Mouse (Mus musculus) liver, embryonic 12.5 days (tissue): ENCODE results near the gene Gcn1l1. TPM values are rescaled to one million over a fixed set of nuclear protein-coding genes. Genes with fewer than 3 reads are reported as not detected.

ENCODE experiments used
- ATAC-seq: fragments of 200-750 bp; cut with Nextera tagmentation; 2 replicates; pipeline ENCODE4 v1.8.0; 2017; ENCODE audit warnings: moderate number of reproducible peaks, mild to moderate bottlenecking, moderate library complexity
- H3K27ac ChIP-seq: fragments of 300-500 bp; sonication (generic); 2 replicates; pipeline ENCODE4 v1.5.1; 2016; ENCODE audit warnings: mild to moderate bottlenecking
- H3K27me3 ChIP-seq: fragments of 300-500 bp; sonication (generic); replicated peaks from 2 replicates; pipeline ENCODE4 v1.6.1; 2016; ENCODE audit warnings: mild to moderate bottlenecking, moderate library complexity
- H3K36me3 ChIP-seq: fragments of 300-500 bp; sonication (generic); 2 replicates; pipeline ENCODE4 v1.6.1; 2016; ENCODE audit warnings: mild to moderate bottlenecking, moderate library complexity
- H3K4me1 ChIP-seq: fragments of 300-500 bp; sonication (generic); 2 replicates; pipeline ENCODE4 v1.6.1; 2016
- H3K4me2 ChIP-seq: fragments of 300-500 bp; sonication (generic); 2 replicates; pipeline ENCODE4 v1.6.1; 2016; ENCODE audit warnings: mild to moderate bottlenecking, moderate library complexity
- H3K4me3 ChIP-seq: fragments of 300-500 bp; sonication (generic); 2 replicates; pipeline ENCODE4 v1.5.1; 2016; ENCODE audit warnings: mild to moderate bottlenecking, moderate library complexity
- H3K9ac ChIP-seq: fragments of 300-500 bp; sonication (generic); 2 replicates; pipeline ENCODE4 v1.6.1; 2016; ENCODE audit warnings: mild to moderate bottlenecking, moderate library complexity
- H3K9me3 ChIP-seq: fragments of 300-500 bp; sonication (generic); replicated peaks from 2 replicates; pipeline ENCODE4 v1.6.1; 2016; ENCODE audit warnings: mild to moderate bottlenecking, moderate library complexity
- WGBS: fragments of 180-500 bp; shearing (Covaris S2); methylation state at CpG from one replicate; pipeline ENCODE4 v1.1.7; 2016; ENCODE audit not compliant: insufficient replicate concordance; 5-methylcytosine and 5-hydroxymethylcytosine counted together
- microRNA-seq: library from miRNA; unstranded; fragments of <30 nt; microRNA quantifications from one replicate; pipeline ENCODE4, GENCODE M21; 2017
- polyA plus RNA-seq: library from polyadenylated mRNA; unstranded; fragments of >200 nt; fragmentation: Nextera tagmentation; extraction: Ambion mirVana; gene quantifications from 2 replicates; pipeline ENCODE4 v1.2.1, GENCODE M21; 2016

Gcn1l1 gene
- polyA plus RNA-seq, 1 experiment from 2014 or later: 38.0 TPM

- Histone ChIP-seq H3K27ac (no peak overlapping the region), H3K4me3 (no peak overlapping the region), H3K4me2 (no peak overlapping the region), H3K9me3 (no peaks in the 10 kb centered on the region), H3K36me3 (no peaks in the 10 kb centered on the region), H3K4me1 (no peaks in the 10 kb centered on the region), H3K9ac (no peak overlapping the region), H3K27me3 (peaks cover 28% of the 10 kb centered on the region)
- no peak for ATAC-seq
- WGBS: 42% methylated on average over 2 of the region's 2 CpGs
Observed at GRCm38 (mm10) chr5:115670406-115670805, 105.4 kb downstream of the Gcn1l1 start.

- Histone ChIP-seq H3K9ac (no peak overlapping the region), H3K36me3 (no peaks in the 10 kb centered on the region), H3K4me3 (no peak overlapping the region), H3K4me2 (no peak overlapping the region), H3K4me1 (no peaks in the 10 kb centered on the region), H3K27ac (no peak overlapping the region), H3K27me3 (peaks cover 22% of the 10 kb centered on the region), H3K9me3 (no peaks in the 10 kb centered on the region)
- ATAC-seq: no peak
- 63% methylated on average over 8 of the region's 8 CpGs for WGBS
Observed at GRCm38 (mm10) chr5:115671846-115672245, 106.8 kb downstream of the Gcn1l1 start.

Small RNAs within 50 kb of the gene (microRNA-seq; reads per million reads assigned to microRNA genes)
- gene Mir7029 (not detected), gene Mir7030 (not detected)

Other genes starting within 250 kb of the Gcn1l1 start
- gene Srsf9, start 238.1 kb upstream of the Gcn1l1 start, polyA plus RNA-seq: 195 and 200 TPM in 2 replicates
- 20.6 and 21.2 TPM in 2 replicates for gene Gatc, start 224.1 kb upstream of the Gcn1l1 start, polyA plus RNA-seq
- 43.8 and 45.9 TPM in 2 replicates for gene Triap1, start 224.0 kb upstream of the Gcn1l1 start, polyA plus RNA-seq
- gene Cox6a1, start 216.3 kb upstream of the Gcn1l1 start, polyA plus RNA-seq: 783 and 814 TPM in 2 replicates
- 2.5 and 2.7 TPM in 2 replicates for gene Msi1, start 135.7 kb upstream of the Gcn1l1 start, polyA plus RNA-seq
- 0.42 and 0.69 TPM in 2 replicates for gene Pla2g1b, start 99.0 kb upstream of the Gcn1l1 start, polyA plus RNA-seq
- gene Sirt4, start 80.5 kb upstream of the Gcn1l1 start, polyA plus RNA-seq: 6.3 and 7.5 TPM in 2 replicates
- 17.4 and 20.1 TPM in 2 replicates for gene Pxn, start 58.6 kb upstream of the Gcn1l1 start, polyA plus RNA-seq
- gene Rplp0, start 5.8 kb upstream of the Gcn1l1 start, polyA plus RNA-seq: 1,698 and 1,725 TPM in 2 replicates
- 21.9 and 22.5 TPM in 2 replicates for gene Rab35, start 66.7 kb downstream of the Gcn1l1 start, polyA plus RNA-seq
- gene Bicdl1, start 166.4 kb downstream of the Gcn1l1 start, polyA plus RNA-seq: 2.9 and 3.4 TPM in 2 replicates